Mouse (Mus musculus) adrenal gland, postnatal 4 days (tissue): ENCODE measurements around the gene Htr7. TPM values are rescaled to one million over a fixed set of nuclear protein-coding genes. Genes with fewer than 3 reads are reported as not detected.

ENCODE experiments used
- DNase-seq, 2 experiments: peaks; one replicate each; pipeline ENCODE4 v3.0.0; 2021 to 2022; ENCODE audit warnings: low spot score in 2 of 2, mixed read lengths in 2 of 2
- total RNA-seq, 2 experiments: library from RNA; stranded (reverse); gene quantifications; 2 replicates each; pipeline ENCODE4 v1.2.3; 2021

Gene Htr7
- total RNA-seq, 2 experiments from 2014 or later = 0.20 to 0.31 TPM

DNA sequence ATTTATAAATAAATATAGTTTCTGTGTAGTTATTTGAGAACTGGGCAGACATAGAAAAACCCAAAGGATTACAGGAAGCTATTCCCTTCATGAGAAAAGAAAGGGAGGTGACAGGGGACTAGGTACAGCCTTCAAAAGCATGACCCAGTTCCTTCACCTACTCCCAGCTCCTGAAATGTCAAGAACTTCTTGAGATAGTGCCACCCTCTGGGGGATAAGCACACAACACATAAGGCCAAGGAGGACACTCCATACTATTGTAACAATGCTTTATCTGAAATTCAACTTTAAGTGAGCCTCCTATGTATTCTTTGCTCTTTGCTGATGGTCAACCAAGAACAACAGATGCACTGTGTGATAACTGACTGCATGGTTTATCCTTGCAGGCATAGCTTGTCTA lies 82.6 kb downstream of the Htr7 start:
- DNase-seq = no peak

GRCm38 (mm10) chr19:35957656-35958055 lies 99.7 kb downstream of the Htr7 start:
- DNase-seq = no peak

GRCm38 (mm10) chr19:35955698-35956097 lies 101.6 kb downstream of the Htr7 start:
- no peak for DNase-seq

- DNase-seq = no peak
Measured at GRCm38 (mm10) chr19:35949888-35950287, 107.4 kb downstream of the Htr7 start.

DNA sequence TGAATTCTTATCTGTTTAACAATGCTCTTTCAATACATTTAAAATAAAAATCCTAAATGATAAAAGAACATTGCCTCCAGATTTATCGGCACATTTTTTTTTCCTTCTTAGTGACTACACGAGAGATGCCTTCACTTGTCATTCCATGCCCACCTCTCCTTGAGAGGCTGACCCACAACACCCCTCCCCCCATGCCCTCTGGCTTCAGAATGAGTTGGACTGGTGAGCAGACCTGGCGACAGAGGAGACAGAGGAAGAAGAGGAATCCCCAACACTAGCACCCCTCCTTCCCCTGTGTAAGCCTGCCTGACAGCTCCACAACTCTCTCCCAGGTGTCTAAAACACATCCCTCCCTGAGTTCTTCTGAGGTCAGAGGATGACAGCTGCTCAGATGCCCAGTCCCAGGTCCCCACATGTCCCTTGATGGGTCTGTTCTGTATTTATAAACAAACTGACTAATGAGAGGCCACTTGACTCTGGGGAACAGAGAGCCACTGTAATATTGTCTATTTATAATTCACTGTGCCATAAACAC lies 132.3 kb downstream of the Htr7 start:
- DNase-seq = no peak

GRCm38 (mm10) chr19:35924418-35924817 lies 132.9 kb downstream of the Htr7 start:
- no peak for DNase-seq

Other genes starting within 250 kb of the Htr7 start
- gene Rpp30, start 26.2 kb upstream of the Htr7 start, total RNA-seq = 10 to 100 TPM; 20.6 to 21.4 TPM
- 1 to 10 TPM in 1 of 2 experiments, under 1 TPM in 1; 0.20 to 2.6 TPM for gene Ankrd1, start 62.6 kb upstream of the Htr7 start, total RNA-seq